Mouse (Mus musculus): ENCODE measurements at regions not wholly inside any gene's neighbourhood (a gene's known extent, or its start where the extent isn't known, plus 50 kb on each side); places are given as distances from the start of the nearest gene placed in this dataset.

GRCm38 (mm10) chr1:133549816-133550215 is 60.3 kb downstream of the Snrpe start:
- DNase-seq: no peak

- DNase-seq: no peak
These were observed 61.1 kb downstream of the Snrpe start for GRCm38 (mm10) chr1:133548971-133549370.

- DNase-seq: no peak
These were observed 62.5 kb downstream of the Snrpe start for GRCm38 (mm10) chr1:133547541-133547940.

- no peak for DNase-seq
These were observed 65.1 kb downstream of the Snrpe start for GRCm38 (mm10) chr1:133544996-133545395.

GRCm38 (mm10) chr1:133543751-133544150 is 66.3 kb downstream of the Snrpe start:
- DNase-seq: no peak

- no peak for DNase-seq
These were observed 67.9 kb downstream of the Snrpe start for GRCm38 (mm10) chr1:133541996-133542775.

GRCm38 (mm10) chr1:133530698-133531097 is 79.4 kb downstream of the Snrpe start:
- no peak for DNase-seq

- no peak for DNase-seq
These were observed 80.3 kb downstream of the Snrpe start for GRCm38 (mm10) chr1:133529817-133530216.

- no peak for DNase-seq
These were observed 82.3 kb downstream of the Snrpe start for GRCm38 (mm10) chr1:133527651-133528385.

- DNase-seq: no peak
These were observed 87.3 kb downstream of the Snrpe start for GRCm38 (mm10) chr1:133522825-133523224.

- no peak for DNase-seq
These were observed 89.4 kb downstream of the Snrpe start for GRCm38 (mm10) chr1:133520652-133521051.

- DNase-seq: no peak
These were observed 92.8 kb upstream of the Sox13 start for GRCm38 (mm10) chr1:133517020-133517419.

GRCm38 (mm10) chr1:133504116-133504515 is 79.9 kb upstream of the Sox13 start:
- no peak for DNase-seq

GRCm38 (mm10) chr1:133503336-133503735 is 79.2 kb upstream of the Sox13 start:
- no peak for DNase-seq

GRCm38 (mm10) chr1:133501016-133501415 is 76.8 kb upstream of the Sox13 start:
- no peak for DNase-seq

- DNase-seq: peak in 1 of 2 experiments; percentile 14
These were observed 69.0 kb upstream of the Sox13 start for GRCm38 (mm10) chr1:133492986-133493741.

- peak in 1 of 2 experiments; percentile 9 for DNase-seq
These were observed 68.3 kb upstream of the Sox13 start for GRCm38 (mm10) chr1:133492291-133492985.

GRCm38 (mm10) chr1:133491857-133492290 is 67.7 kb upstream of the Sox13 start:
- DNase-seq: no peak

GRCm38 (mm10) chr1:133487171-133487901 is 63.2 kb upstream of the Sox13 start:
- DNase-seq: no peak

- DNase-seq: no peak
These were observed 62.2 kb upstream of the Sox13 start for GRCm38 (mm10) chr1:133486370-133486769.

- no peak for DNase-seq
These were observed 58.7 kb upstream of the Sox13 start for GRCm38 (mm10) chr1:133482891-133483290.

GRCm38 (mm10) chr1:133474546-133474945 is 50.4 kb upstream of the Sox13 start:
- DNase-seq: no peak

Measured in cerebellum, postnatal 25 days (tissue).